Mouse (Mus musculus): ENCODE results near the gene Tns1.

Tns1 gene

DNA sequence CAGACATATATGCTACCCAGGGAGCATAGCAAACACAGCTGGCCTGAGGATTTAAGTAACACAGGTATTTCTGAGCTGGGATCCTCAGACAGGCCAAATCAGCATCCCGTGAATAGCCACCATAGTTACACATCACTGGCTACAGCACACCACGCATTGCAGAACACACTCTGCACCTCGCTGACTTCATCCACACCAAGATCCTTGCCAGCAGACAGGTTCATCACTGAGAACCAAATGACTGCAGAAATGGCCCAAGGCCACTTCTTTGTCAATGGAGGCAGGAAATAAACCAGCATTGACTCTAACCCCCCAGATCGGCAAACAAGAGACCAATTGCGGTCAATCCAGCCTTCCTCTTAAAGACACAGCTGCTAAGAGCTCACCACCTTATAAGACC, 66.7 kb downstream of the Tns1 start:
- DNase-seq = no peak

DNA sequence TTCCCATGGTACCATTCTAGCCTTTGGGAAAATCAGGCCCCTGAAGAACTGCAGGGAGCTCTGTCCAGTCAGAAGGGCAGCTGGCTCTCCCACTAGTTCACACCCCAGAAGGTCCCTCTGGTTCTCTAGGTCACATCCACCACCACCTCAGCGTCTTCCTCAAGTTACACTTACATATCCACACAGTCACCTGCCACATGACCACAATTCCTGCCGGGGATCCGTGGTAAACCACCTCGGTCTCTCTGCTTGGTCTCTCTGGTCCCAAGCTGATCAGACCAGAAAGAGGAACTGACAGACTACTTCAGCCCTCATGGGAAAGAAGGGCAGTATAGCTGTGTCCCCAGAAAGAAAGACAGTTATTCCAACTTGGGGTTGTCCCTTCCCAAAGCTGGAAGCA, 68.7 kb downstream of the Tns1 start:
- no peak for DNase-seq

DNA sequence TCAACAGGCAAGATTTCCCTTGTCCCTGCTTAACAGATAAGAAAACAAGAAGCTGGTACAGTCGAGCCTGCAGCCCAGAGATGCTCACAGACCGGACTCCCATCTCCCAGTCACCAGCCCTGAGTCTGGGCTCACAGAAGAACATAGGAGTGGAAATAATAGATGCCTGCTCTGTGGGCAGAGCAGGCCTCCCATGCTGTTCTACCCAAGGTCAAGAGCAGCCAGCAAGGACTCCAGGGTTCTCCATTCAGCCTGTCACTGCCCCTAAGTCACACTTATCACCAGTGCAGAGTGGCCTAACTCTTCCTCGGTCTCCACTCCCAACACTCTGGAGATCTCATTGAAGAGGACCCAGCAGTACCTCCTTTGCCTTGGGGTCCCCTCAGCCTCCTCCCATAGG, 69.8 kb downstream of the Tns1 start:
- no peak for DNase-seq

DNA sequence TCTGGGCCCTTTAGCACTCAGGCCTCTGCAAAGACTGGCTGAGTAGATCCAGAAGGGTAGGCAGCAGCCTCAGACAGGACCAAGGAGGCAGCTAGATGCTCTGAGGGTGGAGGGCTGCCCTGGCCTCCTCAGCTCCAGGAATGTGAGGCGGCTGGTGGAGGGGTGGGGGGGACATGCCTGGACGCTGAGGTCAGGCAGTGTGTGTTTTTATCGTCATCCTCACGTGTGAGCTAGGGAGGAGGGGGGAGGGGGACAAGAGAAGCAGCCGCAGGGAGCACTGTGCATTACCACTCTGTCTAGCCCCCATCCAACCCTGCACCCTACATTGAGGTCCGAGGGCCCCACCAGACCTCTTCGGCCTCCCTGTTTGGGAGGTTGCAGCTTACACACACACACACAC, 70.2 kb downstream of the Tns1 start:
- no peak for DNase-seq

DNA sequence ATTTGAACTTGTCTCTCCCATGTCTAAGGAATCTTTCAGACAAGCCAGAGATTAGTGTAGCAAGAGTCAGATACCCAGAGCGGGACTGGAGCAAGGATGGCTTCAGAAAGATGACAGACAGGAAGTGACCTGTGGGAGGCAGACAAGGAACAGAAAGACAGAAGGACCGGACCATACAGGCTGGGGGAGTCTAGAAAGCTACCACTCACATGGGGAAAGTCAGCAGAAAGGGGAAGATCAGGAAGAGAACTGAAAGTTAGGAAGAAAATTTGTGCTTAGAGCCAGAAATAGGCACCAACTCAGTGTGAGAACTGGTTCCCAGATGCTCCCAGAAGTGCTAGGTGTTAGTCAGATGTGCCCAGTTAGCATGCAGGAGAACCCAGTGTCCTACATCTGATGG, 71.2 kb downstream of the Tns1 start:
- no peak for DNase-seq

DNA sequence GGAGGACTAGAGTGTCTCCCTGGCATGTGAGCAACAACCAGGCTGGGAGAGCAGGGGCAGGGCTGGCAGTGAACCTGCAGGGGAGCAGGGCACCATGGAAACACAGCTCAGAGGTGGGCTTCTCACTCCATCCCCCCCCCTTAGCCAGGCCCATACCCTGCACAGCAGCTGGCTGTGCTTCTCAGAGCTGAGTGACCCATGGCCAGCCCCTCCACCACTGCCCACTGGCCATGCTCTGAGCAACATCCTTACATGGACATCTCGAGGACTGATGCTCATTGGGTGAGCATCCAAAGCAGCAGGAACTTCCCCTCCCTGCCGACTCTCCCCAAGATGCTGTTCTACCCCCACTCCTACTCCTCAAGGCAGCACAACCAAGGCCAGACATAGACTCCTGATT, 72.9 kb downstream of the Tns1 start:
- no peak for DNase-seq

DNA sequence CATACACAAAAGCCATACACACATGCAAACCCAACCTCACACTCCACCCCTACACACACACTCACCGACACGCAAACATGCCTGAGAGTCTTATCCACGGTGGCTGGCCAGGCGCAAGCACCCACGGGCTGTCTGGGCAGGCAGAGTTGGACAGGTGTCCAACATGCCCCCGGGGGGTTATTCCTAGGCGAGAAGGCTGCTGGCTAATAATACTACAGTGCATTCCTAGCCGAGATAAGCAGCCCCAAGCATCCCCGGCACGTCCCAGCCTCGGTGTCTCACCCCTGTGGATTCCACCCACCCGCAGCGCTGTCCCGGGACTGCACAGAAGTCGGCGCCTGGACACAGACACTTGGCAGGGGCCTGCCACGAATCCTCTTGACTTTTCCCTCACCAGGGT, 74.8 kb downstream of the Tns1 start:
- no peak for DNase-seq

DNA sequence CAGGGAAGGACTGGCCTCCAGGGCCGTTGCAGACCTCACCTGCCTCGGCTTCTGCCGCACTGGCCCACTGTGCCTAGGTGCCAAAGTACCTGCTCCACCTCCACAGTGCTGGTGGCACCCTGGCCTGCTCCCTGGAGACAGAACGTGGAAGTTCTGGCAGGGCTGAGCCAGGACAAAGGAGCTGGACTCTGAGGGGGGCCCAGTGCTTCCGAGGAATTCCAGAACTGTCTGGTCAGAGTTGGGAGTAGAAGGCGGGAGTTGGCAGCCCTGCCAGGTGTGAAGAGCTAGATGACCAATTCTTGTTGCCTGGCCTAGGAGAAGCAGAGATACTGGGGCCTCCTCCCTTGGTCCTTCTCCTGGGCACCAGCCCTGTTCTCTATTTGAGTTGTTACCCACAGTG, 76.5 kb downstream of the Tns1 start:
- no peak for DNase-seq

DNA sequence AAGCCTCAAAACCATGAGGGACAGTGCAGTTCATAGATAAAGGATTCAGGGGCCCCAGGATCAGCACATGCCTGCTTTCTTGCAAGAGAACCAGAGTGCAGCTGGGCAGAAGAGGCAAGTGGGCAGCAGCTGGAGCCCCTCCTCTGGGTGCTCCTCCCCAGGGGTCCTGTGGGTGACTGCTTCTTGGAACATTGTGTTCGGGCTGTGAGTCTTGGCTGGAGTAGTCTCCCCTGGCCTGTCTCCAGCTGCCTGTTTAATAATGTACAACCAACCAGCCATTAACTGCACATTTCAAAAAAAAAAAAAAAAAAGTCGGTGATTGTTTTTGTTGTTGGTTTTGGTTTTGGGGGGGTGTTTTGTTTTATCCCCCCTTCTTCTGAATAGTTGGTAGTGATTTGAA, 76.9 kb downstream of the Tns1 start:
- DNase-seq = no peak

DNA sequence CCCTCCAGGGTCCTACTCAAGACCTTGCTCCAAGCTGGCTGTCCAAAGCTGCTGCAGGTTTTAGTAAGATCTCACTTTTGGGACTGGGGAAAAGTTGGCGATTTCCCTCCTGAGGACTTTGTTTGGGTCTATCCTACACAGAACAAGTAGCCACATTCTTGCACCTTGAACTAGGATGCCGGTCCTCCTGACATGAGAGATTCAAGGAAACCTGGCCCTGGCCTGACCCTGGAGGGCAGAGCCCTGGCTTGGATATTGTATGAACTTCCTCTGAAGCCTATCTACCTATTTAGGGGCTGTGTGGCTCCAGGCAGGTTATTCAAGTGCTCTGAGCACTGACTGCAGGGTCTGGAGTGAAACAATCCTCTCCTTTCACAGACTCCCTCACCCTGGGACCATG, 79.2 kb downstream of the Tns1 start:
- no peak for DNase-seq

DNA sequence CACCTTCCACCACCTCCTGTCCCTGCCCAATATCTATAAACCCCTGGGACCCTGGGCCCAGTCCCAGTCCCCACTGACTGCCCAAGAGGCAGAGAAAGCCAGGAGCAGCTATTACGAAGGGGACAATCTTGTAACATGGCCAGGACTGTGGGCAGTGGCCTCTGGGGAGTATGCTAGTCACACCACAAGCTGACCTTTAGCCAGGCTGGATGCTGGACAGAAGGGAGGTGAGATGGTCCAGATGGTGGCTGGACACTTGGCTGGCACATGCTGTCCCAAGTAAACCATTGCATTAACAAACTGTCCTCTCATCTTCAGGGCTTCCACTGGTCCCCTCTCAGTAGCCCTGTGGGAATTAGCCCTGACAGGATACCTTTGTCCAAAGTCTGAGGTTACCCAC, 79.8 kb downstream of the Tns1 start:
- peak; percentile 22 for DNase-seq

DNA sequence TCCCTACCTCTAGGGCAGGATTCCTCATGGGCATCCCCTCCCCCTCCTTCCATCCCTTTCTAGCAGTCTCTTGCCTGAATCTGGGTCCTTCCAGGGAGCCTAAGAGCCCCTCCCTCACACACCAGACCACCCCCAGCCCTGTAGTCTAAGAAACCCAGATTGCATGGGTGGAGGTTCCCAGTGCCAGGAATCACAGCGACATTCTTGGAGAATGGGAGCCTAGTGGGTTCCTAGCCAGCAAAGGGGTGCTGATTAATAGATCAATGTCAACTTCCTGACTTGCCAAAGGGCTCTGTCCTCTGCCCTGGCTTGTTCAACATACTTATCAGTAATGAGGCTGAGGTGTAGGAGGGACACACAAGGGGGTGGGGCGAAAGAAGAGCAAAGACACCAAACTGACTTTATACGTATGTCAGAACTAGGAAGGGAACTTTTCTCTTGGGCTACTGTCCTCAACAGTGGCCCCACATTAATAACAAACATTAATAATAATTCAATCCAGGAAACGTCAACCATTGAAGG, 80.6 kb downstream of the Tns1 start:
- no peak for DNase-seq

DNA sequence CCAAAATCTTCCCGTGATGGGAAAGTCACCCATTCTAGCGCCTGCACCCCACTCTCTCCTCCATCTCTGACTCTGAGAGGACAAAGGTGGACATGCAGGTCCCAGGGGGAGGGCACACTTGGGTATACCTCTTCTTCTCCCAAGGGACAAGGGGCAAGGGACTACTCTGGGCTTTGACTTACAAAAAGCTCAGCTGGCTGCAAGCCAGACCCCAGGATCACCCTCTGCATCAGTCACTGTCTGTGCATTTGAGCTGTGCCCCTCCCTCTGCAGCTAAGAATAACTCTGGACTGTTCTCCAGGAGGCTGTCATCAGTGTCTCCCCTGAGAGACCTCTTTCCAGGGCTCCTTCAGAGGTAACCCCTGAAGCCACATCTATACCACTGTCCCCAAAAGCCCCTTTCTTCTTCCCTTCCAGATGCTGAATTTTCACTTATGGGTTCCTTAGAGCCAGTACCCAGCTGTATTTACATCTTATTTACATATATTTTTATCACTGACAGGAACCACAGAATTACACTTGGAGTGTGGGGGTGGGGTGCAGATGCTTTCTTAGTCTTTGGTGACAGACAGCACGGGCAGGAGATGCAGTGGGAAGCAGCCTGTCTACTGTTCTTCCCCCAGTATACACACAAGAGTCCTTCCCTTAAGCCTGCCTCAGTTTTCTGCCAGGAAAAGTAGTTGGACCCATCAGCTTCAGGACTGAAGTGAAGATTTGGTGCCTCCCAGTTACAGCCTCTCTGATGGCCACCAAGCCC, 81.4 kb downstream of the Tns1 start:
- DNase-seq = no peak

DNA sequence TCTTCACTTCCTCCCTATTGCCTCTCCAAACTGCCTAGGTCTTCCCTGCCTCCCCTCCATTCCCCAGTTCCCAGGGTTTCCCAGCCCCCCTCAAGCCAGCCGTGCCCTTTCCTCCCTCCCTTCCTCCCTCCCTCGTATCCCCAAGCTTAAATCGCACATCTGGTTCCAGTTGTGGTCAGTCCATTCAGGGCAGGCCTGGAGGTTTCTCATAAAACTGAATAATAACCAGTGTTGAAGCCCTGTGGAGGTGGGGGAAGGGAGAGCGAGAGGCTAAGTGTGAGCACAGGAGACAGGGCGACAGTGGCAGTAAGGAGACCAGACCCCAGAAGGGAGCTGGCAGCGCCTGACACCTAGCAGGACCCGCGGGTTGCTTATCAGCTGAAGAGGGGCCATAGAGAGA, 82.6 kb downstream of the Tns1 start:
- DNase-seq = no peak

DNA sequence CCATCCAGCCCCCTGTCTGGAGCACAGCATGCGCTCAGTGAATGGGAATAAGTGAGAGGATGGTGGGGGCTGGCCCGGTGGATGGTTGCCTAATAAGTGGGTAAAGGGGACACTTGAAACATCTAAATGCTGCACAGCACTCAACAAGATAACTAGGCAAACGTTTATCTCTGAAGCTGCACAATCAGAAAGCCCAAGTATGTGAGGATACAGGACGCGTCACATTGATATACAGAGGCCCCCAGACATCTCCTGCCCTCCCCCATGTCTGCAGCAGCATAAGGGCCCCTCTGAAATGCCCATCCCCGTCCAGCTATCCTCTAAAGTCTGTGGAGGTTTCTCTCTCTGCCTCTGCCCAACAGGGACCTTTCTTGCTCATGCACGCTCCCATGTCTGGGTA, 83.1 kb downstream of the Tns1 start:
- no peak for DNase-seq

DNA sequence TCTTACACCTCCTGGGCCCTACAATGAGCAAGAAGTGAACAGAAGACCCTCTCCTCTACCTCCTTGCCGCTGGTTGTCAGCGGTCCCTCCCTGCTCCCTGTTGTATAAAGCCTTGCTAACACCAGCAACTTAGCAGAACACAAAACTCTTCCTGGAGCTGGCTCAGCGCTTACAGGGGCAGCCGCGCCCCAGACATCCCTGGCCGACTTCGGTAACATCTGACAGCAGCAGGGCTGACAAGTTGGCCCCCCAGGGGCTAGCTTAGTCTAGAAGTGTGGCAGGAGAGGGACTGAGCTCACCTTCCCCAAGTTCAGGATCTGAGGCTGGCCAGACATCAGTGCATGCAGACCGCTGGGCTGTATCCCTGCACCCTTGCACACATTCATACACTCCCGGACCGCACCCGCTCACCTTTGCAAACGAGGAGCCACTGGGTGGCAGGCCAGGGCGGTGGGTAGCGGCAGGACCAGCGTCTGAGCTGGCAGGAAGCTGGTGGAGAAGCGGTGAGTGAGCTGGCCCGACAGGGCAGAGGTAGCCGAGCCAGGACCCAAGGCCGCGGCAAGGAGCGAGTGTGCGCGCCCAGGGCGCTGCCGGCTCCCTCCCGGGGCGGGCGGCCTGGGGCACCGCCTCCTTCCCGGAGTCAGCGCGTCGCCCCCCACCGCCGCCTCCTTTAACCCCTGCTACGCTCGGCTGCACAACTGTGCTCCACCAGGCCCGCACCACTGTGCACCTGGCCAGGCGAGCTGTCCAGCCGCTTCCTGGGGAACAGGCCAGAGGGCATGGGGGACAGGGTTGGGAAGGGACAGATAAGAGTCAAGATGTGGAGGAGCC, 87.5 kb downstream of the Tns1 start:
- DNase-seq = no peak

DNA sequence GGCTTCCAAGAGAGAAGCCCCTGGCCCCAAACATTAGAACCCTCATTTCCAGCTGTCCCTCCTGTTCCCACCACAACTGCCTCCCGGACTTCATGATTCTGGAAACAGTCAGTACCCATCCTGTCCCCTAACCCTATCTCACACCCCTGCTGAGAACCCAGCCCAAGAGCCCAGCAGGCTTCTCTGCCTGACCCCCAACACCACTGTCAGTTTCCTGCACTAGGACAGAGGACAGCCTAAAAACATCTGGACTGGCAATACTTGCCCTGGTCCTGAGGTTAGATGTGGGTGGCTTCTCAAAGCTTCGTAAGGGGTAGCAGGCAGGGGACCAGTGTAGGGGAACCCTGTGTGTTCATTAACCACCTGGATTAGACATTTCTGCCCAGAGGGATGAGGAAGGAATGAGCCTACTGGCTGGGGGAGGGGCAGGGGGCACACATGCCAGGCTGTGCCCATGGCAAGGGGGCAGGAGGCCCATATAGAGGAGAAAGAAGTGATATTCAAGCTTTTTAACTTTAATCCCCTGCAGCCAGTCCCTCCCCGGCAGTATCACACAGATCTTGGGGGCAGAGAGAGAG, 88.2 kb downstream of the Tns1 start:
- no peak for DNase-seq

DNA sequence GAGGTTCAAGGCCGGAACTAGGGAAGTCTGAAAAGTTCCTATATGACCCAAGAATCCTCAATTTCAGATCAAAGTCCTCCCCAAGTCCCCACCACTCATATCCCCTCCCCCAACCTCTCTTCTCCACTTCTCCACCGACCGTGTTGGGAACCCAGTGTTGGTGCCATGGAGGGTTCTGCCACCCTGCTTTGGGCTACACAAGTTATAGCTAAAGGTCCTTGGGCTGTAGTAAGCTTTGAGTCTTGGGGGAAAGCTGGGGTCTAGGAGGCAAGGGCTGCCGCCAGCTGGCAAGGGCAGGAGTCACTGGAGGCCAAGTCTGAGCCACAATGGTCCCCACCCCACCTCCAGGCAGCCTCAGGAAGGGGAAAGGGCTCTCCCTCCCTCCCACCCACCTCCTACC, 88.8 kb downstream of the Tns1 start:
- no peak for DNase-seq

DNA sequence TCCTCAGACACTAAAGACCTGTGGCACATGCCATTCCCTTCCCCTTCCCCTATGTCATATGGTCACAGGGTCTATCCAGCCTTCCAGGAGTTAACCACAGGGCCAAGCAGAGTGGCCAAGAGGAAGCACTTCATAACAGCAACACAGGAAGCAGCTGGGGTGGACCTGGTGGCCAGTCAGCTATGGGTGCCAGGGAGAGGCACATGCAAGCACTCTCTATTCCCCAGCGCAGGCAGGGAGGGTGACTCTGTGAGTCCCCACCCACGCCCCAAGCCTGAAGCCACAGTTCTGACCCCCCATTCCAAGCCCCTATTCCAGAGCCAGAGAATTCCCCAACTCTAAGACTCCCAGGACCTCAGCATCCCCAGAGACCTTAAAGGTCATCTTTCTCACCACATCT, 89.5 kb downstream of the Tns1 start:
- no peak for DNase-seq

DNA sequence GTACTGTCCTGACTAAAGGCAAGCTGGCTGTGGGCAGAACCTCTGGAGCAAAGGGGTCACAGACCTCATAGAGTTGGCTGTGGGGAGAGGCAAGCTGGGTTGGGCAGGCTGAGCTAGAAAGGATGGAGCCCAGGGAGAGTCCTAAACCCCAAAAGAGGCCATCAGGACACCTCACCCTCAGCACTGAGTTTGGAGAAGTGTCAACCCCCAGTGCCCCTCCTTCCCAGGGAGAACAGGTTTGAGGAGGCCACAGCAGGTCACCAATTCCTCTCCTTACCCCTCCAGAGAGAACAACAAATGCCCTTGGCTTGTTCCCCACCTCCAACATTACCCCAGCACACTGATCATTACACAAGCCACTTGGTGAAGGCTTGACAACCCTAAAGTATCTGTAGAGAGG, 90.0 kb downstream of the Tns1 start:
- no peak for DNase-seq

DNA sequence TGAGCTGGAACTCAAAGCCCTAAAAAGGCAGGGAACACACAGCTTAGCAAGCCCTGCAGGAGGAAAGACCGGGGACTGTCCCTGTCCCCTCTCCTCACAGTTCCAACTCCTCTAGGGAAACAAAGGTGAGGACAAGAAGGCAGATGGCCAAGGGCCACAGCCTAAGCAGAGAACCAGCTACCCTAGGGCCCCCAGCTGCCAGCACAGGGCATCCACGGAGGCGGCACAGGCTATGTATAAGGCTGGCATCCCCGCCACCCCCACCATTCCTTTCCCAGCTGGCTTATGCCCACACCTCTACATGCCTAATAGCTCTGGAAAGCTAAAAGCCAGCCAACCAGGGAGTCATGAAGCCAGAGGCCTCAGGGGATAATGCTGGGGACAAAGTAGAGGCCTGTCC, 90.8 kb downstream of the Tns1 start:
- DNase-seq = no peak

DNA sequence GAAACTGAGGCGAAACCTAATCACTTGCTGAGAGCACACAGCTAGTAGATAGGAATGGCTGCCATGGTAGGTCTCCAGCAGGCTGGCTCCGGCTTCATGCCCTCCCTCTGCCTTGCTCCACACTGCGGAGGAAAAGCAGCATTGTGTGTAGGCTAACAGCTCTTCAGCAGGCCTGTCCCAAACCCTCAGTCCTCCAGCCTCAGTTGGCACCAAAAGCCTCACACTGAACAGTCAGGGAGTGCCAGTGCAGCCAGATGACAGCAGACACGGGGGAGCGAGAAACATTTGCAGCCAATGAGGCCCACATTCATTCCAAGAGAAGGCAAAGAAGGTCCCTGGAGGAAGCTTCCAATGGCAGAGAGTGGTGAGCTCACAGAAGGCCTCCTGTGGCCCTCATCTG, 91.3 kb downstream of the Tns1 start:
- no peak for DNase-seq

DNA sequence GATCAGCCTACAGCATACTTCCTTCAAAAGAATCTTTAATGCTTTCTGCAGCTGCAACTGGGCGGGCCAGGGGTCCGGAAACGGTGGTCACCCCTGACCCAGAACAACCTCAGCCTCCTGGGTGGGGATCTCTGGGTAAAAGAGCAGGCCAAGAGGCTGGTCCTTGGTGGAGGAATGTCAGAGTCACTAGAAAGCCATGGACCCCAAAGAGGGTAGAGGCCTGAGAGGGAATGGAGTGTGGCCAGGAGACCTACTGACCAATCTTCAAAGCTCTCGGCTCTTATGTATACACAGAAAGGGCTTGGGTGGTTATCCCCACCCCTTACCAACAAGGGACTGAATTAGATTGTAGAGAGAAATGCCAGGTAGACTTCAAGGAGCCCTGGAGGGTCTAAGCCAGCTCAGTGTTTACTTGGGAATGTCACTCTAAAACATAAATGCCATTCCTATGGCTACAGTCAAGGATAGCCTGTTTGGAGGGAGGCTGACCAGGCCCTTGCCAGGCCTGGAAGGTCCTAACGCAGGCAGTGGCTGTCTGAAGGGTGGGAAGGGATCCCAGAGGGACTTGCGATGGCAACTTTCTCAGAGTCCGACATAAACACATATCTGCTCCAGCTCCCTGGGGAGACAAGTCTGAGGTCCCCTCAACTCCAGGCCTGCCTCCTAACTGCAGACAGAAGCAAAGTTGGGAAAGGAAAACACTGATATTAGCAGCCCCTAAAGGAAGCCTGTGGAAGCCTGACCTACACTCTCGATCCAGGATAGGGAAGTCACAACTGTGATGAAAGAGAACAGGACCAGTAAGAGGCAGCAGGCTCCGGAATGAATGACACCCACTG, 92.3 kb downstream of the Tns1 start:
- DNase-seq = no peak
